Mouse (Mus musculus): ENCODE measurements around the gene Hspb8. TPM values are rescaled to one million over a fixed set of nuclear protein-coding genes. Genes with fewer than 3 reads are reported as not detected.
"Not testable (repeated sequence)": the region's sequence is repeated elsewhere in the genome, so short reads cannot be mapped to it uniquely, and the experiment has no call there.

Hspb8 gene
- polyA plus RNA-seq, 1 experiment from 2014 or later: 6.7 TPM

- no peak overlapping the region for H3K4me2 ChIP-seq (ENCODE audit: low read depth, low read length)
- peaks cover 2% of the 10 kb centered on the region; the same call in 1 of the 2 replicates for H3K27me3 ChIP-seq (ENCODE audit: control insufficient read depth, insufficient read depth, low read length)
- 65% methylated on average over 7 of the region's 7 CpGs for WGBS
- no peak overlapping the region for H3K4me3 ChIP-seq (ENCODE audit: low read depth, low read length)
- no peak overlapping the region for H3K27ac ChIP-seq (replicated peaks; ENCODE audit: low read depth, low read length)
- no peaks in the 10 kb centered on the region for H3K9me3 ChIP-seq (replicated peaks; ENCODE audit: control insufficient read depth, low read length)
- ATAC-seq (replicated peaks; ENCODE audit: insufficient number of reproducible peaks, low FRiP score, low TSS enrichment, low read depth) (no peak), DNase-seq (ENCODE audit: low spot score) (no peak)
- H3K36me3 ChIP-seq (replicated peaks; ENCODE audit: control insufficient read depth, insufficient read depth, low read depth, low read length): no peaks in the 10 kb centered on the region
- H3K4me1 ChIP-seq (ENCODE audit: control insufficient read depth, insufficient read depth, low read length): no peaks in the 10 kb centered on the region
- H3K9ac ChIP-seq (replicated peaks; ENCODE audit: low read length): no peak overlapping the region
These were observed 20.2 kb upstream of the Hspb8 start for GRCm38 (mm10) chr5:116442697-116443458.

GRCm38 (mm10) chr5:116440251-116440650 lies 17.6 kb upstream of the Hspb8 start:
- no peaks in the 10 kb centered on the region for H3K4me1 ChIP-seq (ENCODE audit: control insufficient read depth, insufficient read depth, low read length)
- peaks cover 2% of the 10 kb centered on the region; the same call in 1 of the 2 replicates for H3K27me3 ChIP-seq (ENCODE audit: control insufficient read depth, insufficient read depth, low read length)
- H3K9me3 ChIP-seq (replicated peaks; ENCODE audit: control insufficient read depth, low read length): no peaks in the 10 kb centered on the region
- no peak for ATAC-seq (replicated peaks; ENCODE audit: insufficient number of reproducible peaks, low FRiP score, low TSS enrichment, low read depth)
- WGBS: 81% methylated on average over 4 of the region's 4 CpGs
- no peak overlapping the region for H3K4me2 ChIP-seq (ENCODE audit: low read depth, low read length)
- no peak overlapping the region for H3K4me3 ChIP-seq (ENCODE audit: low read depth, low read length)
- no peaks in the 10 kb centered on the region for H3K36me3 ChIP-seq (replicated peaks; ENCODE audit: control insufficient read depth, insufficient read depth, low read depth, low read length)
- H3K27ac ChIP-seq (replicated peaks; ENCODE audit: low read depth, low read length): no peak overlapping the region
- no peak for DNase-seq (ENCODE audit: low spot score)
- H3K9ac ChIP-seq (replicated peaks; ENCODE audit: low read length): no peak overlapping the region

- Histone ChIP-seq H3K9ac (replicated peaks; ENCODE audit: low read length) (no peak overlapping the region), H3K9me3 (replicated peaks; ENCODE audit: control insufficient read depth, low read length) (no peaks in the 10 kb centered on the region), H3K4me1 (ENCODE audit: control insufficient read depth, insufficient read depth, low read length) (no peaks in the 10 kb centered on the region), H3K27ac (replicated peaks; ENCODE audit: low read depth, low read length) (no peak overlapping the region), H3K4me3 (ENCODE audit: low read depth, low read length) (no peak overlapping the region), H3K4me2 (ENCODE audit: low read depth, low read length) (no peak overlapping the region), H3K27me3 (ENCODE audit: control insufficient read depth, insufficient read depth, low read length) (no peaks in the 10 kb centered on the region), H3K36me3 (replicated peaks; ENCODE audit: control insufficient read depth, insufficient read depth, low read depth, low read length) (no peaks in the 10 kb centered on the region)
- DNase-seq (ENCODE audit: low spot score) (no peak), ATAC-seq (replicated peaks; ENCODE audit: insufficient number of reproducible peaks, low FRiP score, low TSS enrichment, low read depth) (no peak)
- WGBS: 42% methylated on average over 4 of the region's 4 CpGs
These were observed 15.7 kb upstream of the Hspb8 start for GRCm38 (mm10) chr5:116438328-116438727.

GRCm38 (mm10) chr5:116436117-116436516 lies 13.5 kb upstream of the Hspb8 start:
- no peak for ATAC-seq (replicated peaks; ENCODE audit: insufficient number of reproducible peaks, low FRiP score, low TSS enrichment, low read depth)
- no peaks in the 10 kb centered on the region for H3K36me3 ChIP-seq (replicated peaks; ENCODE audit: control insufficient read depth, insufficient read depth, low read depth, low read length)

GRCm38 (mm10) chr5:116434976-116435850 lies 12.5 kb upstream of the Hspb8 start:
- no peaks in the 10 kb centered on the region for H3K27me3 ChIP-seq (ENCODE audit: control insufficient read depth, insufficient read depth, low read length)
- H3K4me1 ChIP-seq (ENCODE audit: control insufficient read depth, insufficient read depth, low read length): no peaks in the 10 kb centered on the region
- H3K4me3 ChIP-seq (ENCODE audit: low read depth, low read length): no peak overlapping the region
- H3K9me3 ChIP-seq (replicated peaks; ENCODE audit: control insufficient read depth, low read length): no peaks in the 10 kb centered on the region
- ATAC-seq (replicated peaks; ENCODE audit: insufficient number of reproducible peaks, low FRiP score, low TSS enrichment, low read depth): no peak; the same call in 1 of the 2 replicates
- no peak for DNase-seq (ENCODE audit: low spot score)
- H3K9ac ChIP-seq (replicated peaks; ENCODE audit: low read length): no peak overlapping the region
- H3K4me2 ChIP-seq (ENCODE audit: low read depth, low read length): no peak overlapping the region
- WGBS: 68% methylated on average over 13 of the region's 13 CpGs
- H3K27ac ChIP-seq (replicated peaks; ENCODE audit: low read depth, low read length): no peak overlapping the region
- H3K36me3 ChIP-seq (replicated peaks; ENCODE audit: control insufficient read depth, insufficient read depth, low read depth, low read length): no peaks in the 10 kb centered on the region

More at GRCm38 (mm10) chr5:116436117-116436516, 13.5 kb upstream of the Hspb8 start:
- no peaks in the 10 kb centered on the region for H3K9me3 ChIP-seq (replicated peaks; ENCODE audit: control insufficient read depth, low read length)
- H3K4me3 ChIP-seq (ENCODE audit: low read depth, low read length): no peak overlapping the region
- H3K27me3 ChIP-seq (ENCODE audit: control insufficient read depth, insufficient read depth, low read length): no peaks in the 10 kb centered on the region
- no peak overlapping the region for H3K9ac ChIP-seq (replicated peaks; ENCODE audit: low read length)
- H3K4me2 ChIP-seq (ENCODE audit: low read depth, low read length): no peak overlapping the region
- no peak overlapping the region for H3K27ac ChIP-seq (replicated peaks; ENCODE audit: low read depth, low read length)
- DNase-seq (ENCODE audit: low spot score): no peak
- no peaks in the 10 kb centered on the region for H3K4me1 ChIP-seq (ENCODE audit: control insufficient read depth, insufficient read depth, low read length)

GRCm38 (mm10) chr5:116432871-116433270 lies 10.2 kb upstream of the Hspb8 start:
- no peaks in the 10 kb centered on the region for H3K9me3 ChIP-seq (replicated peaks; ENCODE audit: control insufficient read depth, low read length)
- 43% methylated on average over 7 of the region's 7 CpGs for WGBS
- no peak overlapping the region for H3K4me3 ChIP-seq (ENCODE audit: low read depth, low read length)
- no peak overlapping the region for H3K27ac ChIP-seq (replicated peaks; ENCODE audit: low read depth, low read length)
- no peak overlapping the region for H3K9ac ChIP-seq (replicated peaks; ENCODE audit: low read length)
- H3K27me3 ChIP-seq (ENCODE audit: control insufficient read depth, insufficient read depth, low read length): no peaks in the 10 kb centered on the region
- no peaks in the 10 kb centered on the region for H3K4me1 ChIP-seq (ENCODE audit: control insufficient read depth, insufficient read depth, low read length)
- ATAC-seq (replicated peaks; ENCODE audit: insufficient number of reproducible peaks, low FRiP score, low TSS enrichment, low read depth) (no peak), DNase-seq (ENCODE audit: low spot score) (no peak)
- H3K36me3 ChIP-seq (replicated peaks; ENCODE audit: control insufficient read depth, insufficient read depth, low read depth, low read length): no peaks in the 10 kb centered on the region
- no peak overlapping the region for H3K4me2 ChIP-seq (ENCODE audit: low read depth, low read length)

GRCm38 (mm10) chr5:116426701-116427100 lies 4.0 kb upstream of the Hspb8 start:
- ATAC-seq (replicated peaks; ENCODE audit: insufficient number of reproducible peaks, low FRiP score, low TSS enrichment, low read depth) (no peak), DNase-seq (ENCODE audit: low spot score) (no peak)
- no peaks in the 10 kb centered on the region for H3K36me3 ChIP-seq (replicated peaks; ENCODE audit: control insufficient read depth, insufficient read depth, low read depth, low read length)
- no peaks in the 10 kb centered on the region for H3K27me3 ChIP-seq (ENCODE audit: control insufficient read depth, insufficient read depth, low read length)
- no peaks in the 10 kb centered on the region for H3K9me3 ChIP-seq (replicated peaks; ENCODE audit: control insufficient read depth, low read length)
- 0 out of 2 replicates have a peak, but pooled peaks cover 8% of the 10 kb centered on the region for H3K4me1 ChIP-seq (ENCODE audit: control insufficient read depth, insufficient read depth, low read length)
- no peak overlapping the region for H3K9ac ChIP-seq (replicated peaks; ENCODE audit: low read length)
- no peak overlapping the region for H3K27ac ChIP-seq (replicated peaks; ENCODE audit: low read depth, low read length)
- no peak overlapping the region for H3K4me2 ChIP-seq (ENCODE audit: low read depth, low read length)
- 83% methylated on average over 2 of the region's 2 CpGs for WGBS
- H3K4me3 ChIP-seq (ENCODE audit: low read depth, low read length): no peak overlapping the region

GRCm38 (mm10) chr5:116425709-116426108 lies 3.0 kb upstream of the Hspb8 start:
- H3K27ac ChIP-seq (replicated peaks; ENCODE audit: low read depth, low read length); DNase-seq (ENCODE audit: low spot score); H3K4me2 ChIP-seq (ENCODE audit: low read depth, low read length); H3K4me3 ChIP-seq (ENCODE audit: low read depth, low read length); H3K27me3 ChIP-seq (ENCODE audit: control insufficient read depth, insufficient read depth, low read length); ATAC-seq (replicated peaks; ENCODE audit: insufficient number of reproducible peaks, low FRiP score, low TSS enrichment, low read depth); H3K36me3 ChIP-seq (replicated peaks; ENCODE audit: control insufficient read depth, insufficient read depth, low read depth, low read length); H3K9ac ChIP-seq (replicated peaks; ENCODE audit: low read length); H3K9me3 ChIP-seq (replicated peaks; ENCODE audit: control insufficient read depth, low read length): not testable (repeated sequence)
- 80% methylated on average over 3 of the region's 3 CpGs for WGBS
- peaks cover 10% of the 10 kb centered on the region; the same call in 1 of the 2 replicates for H3K4me1 ChIP-seq (ENCODE audit: control insufficient read depth, insufficient read depth, low read length)
